Mouse (Mus musculus): ENCODE measurements around the gene Pak1. TPM values are rescaled to one million over a fixed set of nuclear protein-coding genes. Genes with fewer than 3 reads are reported as not detected.

Pak1 gene
- total and polyA plus RNA-seq, 3 experiments = 2.8 to 6.7 TPM; not detected in 1

GRCm38 (mm10) chr7:97775380-97775779 lies 13.0 kb upstream of the Pak1 start:
- Histone ChIP-seq H3K36me3 (ENCODE audit: control insufficient read depth in 1 of 2, insufficient read depth in 2 of 2, low read length in 2 of 2) (no peaks in the 10 kb centered on the region), H3K27me3 (ENCODE audit: control insufficient read depth in 1 of 2, insufficient read depth in 2 of 2, low read length in 2 of 2) (no peaks in the 10 kb centered on the region; a peak in 1 of 4 replicates), H3K9me3 (replicated peaks; ENCODE audit: insufficient read depth, low read length) (no peaks in the 10 kb centered on the region), H3K27ac (ENCODE audit: control insufficient read depth, low read depth, low read length) (no peak overlapping the region), H3K4me3 (ENCODE audit: control insufficient read depth in 1 of 2, insufficient read depth in 1 of 2, low read depth in 2 of 2, low read length in 2 of 2) (no peak overlapping the region), H3K79me2 (ENCODE audit: control insufficient read depth, insufficient read depth, low read length, poor library complexity) (no peaks in the 10 kb centered on the region), H3K9ac (ENCODE audit: control insufficient read depth, low read depth, low read length, poor library complexity, severe bottlenecking) (no peak overlapping the region), H3K4me1 (ENCODE audit: control insufficient read depth in 1 of 2, insufficient read depth in 2 of 2, low read length in 2 of 2) (no peaks in the 10 kb centered on the region)
- TF ChIP-seq TBP (IDR thresholded peaks at IDR 0.05; ENCODE audit: low read depth, low read length) (no peak), RAD21 (IDR thresholded peaks at IDR 0.05; ENCODE audit: low read depth, low read length) (no peak), MAX (IDR thresholded peaks at IDR 0.05; ENCODE audit: low read length) (no peak), KAT2A (conservative IDR thresholded peaks at IDR 0.05; ENCODE audit: low read depth, low read length) (no peak), MAFK (IDR thresholded peaks at IDR 0.05; ENCODE audit: borderline replicate concordance, low read depth, low read length) (no peak), GATA1 (IDR thresholded peaks at IDR 0.05; ENCODE audit: low read depth, low read length) (no peak), GABPA (IDR thresholded peaks at IDR 0.05; ENCODE audit: low read depth, low read length) (no peak), POLR2AphosphoS5 (IDR thresholded peaks at IDR 0.05; ENCODE audit: borderline replicate concordance, low read depth, low read length) (no peak), TAL1 (IDR thresholded peaks at IDR 0.05; ENCODE audit: low read length) (no peak), NRF1 (IDR thresholded peaks at IDR 0.05; ENCODE audit: insufficient read depth, low read depth, low read length, poor library complexity, severe bottlenecking) (no peak), MYC (IDR thresholded peaks at IDR 0.05; ENCODE audit: low read depth, low read length) (no peak), ZNF384 (IDR thresholded peaks at IDR 0.05; ENCODE audit: low read depth, low read length) (no peak), E2F4 (IDR thresholded peaks at IDR 0.05; ENCODE audit: borderline replicate concordance, low read depth, low read length) (no peak), CHD1 (IDR thresholded peaks at IDR 0.05; ENCODE audit: low read depth, low read length) (no peak), SMC3 (IDR thresholded peaks at IDR 0.05; ENCODE audit: low read depth, low read length) (no peak), MEF2A (IDR thresholded peaks at IDR 0.05; ENCODE audit: extremely low read depth, insufficient replicate concordance, low read depth, low read length, poor library complexity, severe bottlenecking) (no peak), SIN3A (IDR thresholded peaks at IDR 0.05; ENCODE audit: low read length) (no peak), MXI1 (IDR thresholded peaks at IDR 0.05; ENCODE audit: low read depth, low read length) (no peak), BHLHE40 (IDR thresholded peaks at IDR 0.05; ENCODE audit: borderline replicate concordance, low read depth, low read length) (no peak)
- no peak for DNase-seq (ENCODE audit: low read depth, low spot score)

DNA sequence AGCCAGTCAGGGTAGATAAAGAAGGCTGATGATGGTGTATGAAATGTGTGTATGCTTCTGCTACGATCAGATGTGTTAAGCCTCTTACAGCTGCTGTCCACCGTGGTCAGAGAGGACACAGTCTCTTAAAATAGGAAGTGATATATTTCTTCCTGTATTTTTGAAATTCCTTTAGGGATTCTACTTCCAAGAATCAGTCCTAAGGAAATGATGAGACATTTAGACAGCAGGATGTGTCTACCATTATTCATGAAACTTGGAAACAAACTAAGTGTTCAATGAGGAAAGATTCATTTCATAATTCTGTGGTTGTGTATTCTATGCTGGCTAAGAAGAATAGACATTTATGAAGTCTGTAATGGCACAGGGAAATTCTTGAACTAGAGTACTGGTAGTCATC lies 12.4 kb upstream of the Pak1 start:
- H3K4me1 ChIP-seq (ENCODE audit: control insufficient read depth in 1 of 2, insufficient read depth in 2 of 2, low read length in 2 of 2) = peaks cover 0 to under 1% of the 10 kb centered on the region in 2 experiments; a peak in 1 of 4 replicates
- no peak overlapping the region for H3K9ac ChIP-seq (ENCODE audit: control insufficient read depth, low read depth, low read length, poor library complexity, severe bottlenecking)
- no peak overlapping the region for H3K4me3 ChIP-seq (ENCODE audit: control insufficient read depth in 1 of 2, insufficient read depth in 1 of 2, low read depth in 2 of 2, low read length in 2 of 2)
- no peaks in the 10 kb centered on the region for H3K79me2 ChIP-seq (ENCODE audit: control insufficient read depth, insufficient read depth, low read length, poor library complexity)
- H3K27ac ChIP-seq (ENCODE audit: control insufficient read depth, low read depth, low read length) = no peak overlapping the region
- H3K9me3 ChIP-seq (replicated peaks; ENCODE audit: insufficient read depth, low read length) = no peaks in the 10 kb centered on the region
- H3K27me3 ChIP-seq (ENCODE audit: control insufficient read depth in 1 of 2, insufficient read depth in 2 of 2, low read length in 2 of 2) = no peaks in the 10 kb centered on the region; a peak in 1 of 4 replicates
- TF ChIP-seq MEF2A (IDR thresholded peaks at IDR 0.05; ENCODE audit: extremely low read depth, insufficient replicate concordance, low read depth, low read length, poor library complexity, severe bottlenecking) = no peak
- H3K36me3 ChIP-seq (ENCODE audit: control insufficient read depth in 1 of 2, insufficient read depth in 2 of 2, low read length in 2 of 2) = no peaks in the 10 kb centered on the region
- no peak for DNase-seq (ENCODE audit: low read depth, low spot score)
